Mouse (Mus musculus): ENCODE data around the gene Gm26620. TPM values are rescaled to one million over a fixed set of nuclear protein-coding genes. Genes with fewer than 3 reads are reported as not detected.

Gm26620 gene
- polyA plus RNA-seq, 1 experiment from 2014 or later: 0.26 TPM

DNA sequence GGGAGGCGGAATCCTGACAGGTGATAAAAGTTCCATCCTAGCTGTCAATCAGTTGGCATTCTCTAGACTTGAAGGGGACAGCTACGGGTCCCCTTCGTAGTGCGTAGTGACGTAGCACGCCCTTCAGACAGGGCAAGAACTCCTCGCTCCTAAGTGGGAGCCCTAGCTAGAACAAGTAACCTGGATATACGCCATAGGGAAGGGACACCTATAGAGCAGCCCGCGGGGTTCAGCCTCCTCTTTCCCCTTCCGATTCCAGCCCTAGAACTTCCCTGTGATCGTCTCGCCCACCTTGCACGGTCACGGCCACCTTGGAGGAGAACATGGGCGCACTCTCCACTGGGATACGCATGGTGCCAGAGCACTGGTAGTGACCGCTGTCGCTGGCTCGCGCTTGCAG, 23.5 kb downstream of the Gm26620 start:
- TF ChIP-seq CTCF (IDR thresholded peaks at IDR 0.05): no peak
- in situ Hi-C loops (cut with MboI; ENCODE audit: low pct_unique_long_range_greater_than_20kb): loop anchor here (5.0 kb wide), 1 partner anchor 74 kb away; no protein-coding TSS in a partner anchor
- ATAC-seq (no peak), DNase-seq (ENCODE audit: low read depth, low spot score) (no peak)
- ChIA-PET CTCF (interaction anchor here (1.2 to 1.5 kb wide), 2 partner anchors 9 to 13 kb away, joined by 3 to 5 read pairs; no protein-coding TSS in a partner anchor), POLR2A (no interaction called here)
- no peaks in the 10 kb centered on the region for H3K27me3 ChIP-seq

- peak; percentile 75 for ATAC-seq
- peak; percentile 67 for DNase-seq (ENCODE audit: low read depth, low spot score)
- no peaks in the 10 kb centered on the region for H3K27me3 ChIP-seq
- ChIA-PET POLR2A (no interaction called here), CTCF (interaction anchor here (1.2 to 1.9 kb wide), 2 partner anchors 10 to 17 kb away, joined by 3 to 5 read pairs; no protein-coding TSS in a partner anchor)
- TF ChIP-seq CTCF (IDR thresholded peaks at IDR 0.05): no peak
- in situ Hi-C loops (cut with MboI; ENCODE audit: low pct_unique_long_range_greater_than_20kb): no loop called here
Observed at GRCm38 (mm10) chr1:170911907-170912660, 27.2 kb downstream of the Gm26620 start.

GRCm38 (mm10) chr1:170912891-170913615, 28.2 kb downstream of the Gm26620 start, which contains the start of gene Fcrlb:
TSS of gene Fcrlb (minus strand) at chr1:170912941.
- ATAC-seq (peak; percentile 41), DNase-seq (ENCODE audit: low read depth, low spot score) (peak; percentile 41)
- H3K27me3 ChIP-seq: no peaks in the 10 kb centered on the region
- TF ChIP-seq CTCF (IDR thresholded peaks at IDR 0.05): no peak
- CTCF ChIA-PET: interaction anchor here (1.0 to 1.9 kb wide), 2 partner anchors 11 to 18 kb away, joined by 5 to 7 read pairs; no protein-coding TSS in a partner anchor
- POLR2A ChIA-PET: no interaction called here
- in situ Hi-C loops (cut with MboI; ENCODE audit: low pct_unique_long_range_greater_than_20kb): no loop called here

GRCm38 (mm10) chr1:170915657-170916056, 30.8 kb downstream of the Gm26620 start:
- ChIA-PET CTCF (no interaction called here), POLR2A (no interaction called here)
- no peak for TF ChIP-seq CTCF (IDR thresholded peaks at IDR 0.05)
- in situ Hi-C loops (cut with MboI; ENCODE audit: low pct_unique_long_range_greater_than_20kb): no loop called here
- peaks cover 2% of the 10 kb centered on the region for H3K27me3 ChIP-seq
- ATAC-seq (no peak), DNase-seq (ENCODE audit: low read depth, low spot score) (no peak)

GRCm38 (mm10) chr1:170919308-170919707, 34.4 kb downstream of the Gm26620 start:
- ChIA-PET POLR2A (no interaction called here), CTCF (interaction anchor here (1.0 kb wide), 1 partner anchor 15 kb away, joined by 3 read pairs; no protein-coding TSS in a partner anchor)
- DNase-seq (ENCODE audit: low read depth, low spot score) (no peak), ATAC-seq (no peak)
- in situ Hi-C loops (cut with MboI; ENCODE audit: low pct_unique_long_range_greater_than_20kb): no loop called here
- peaks cover 6% of the 10 kb centered on the region for H3K27me3 ChIP-seq
- no peak for TF ChIP-seq CTCF (IDR thresholded peaks at IDR 0.05)

- CTCF ChIA-PET: interaction anchor here (1.2 kb wide), 1 partner anchor 15 kb away, joined by 4 read pairs; no protein-coding TSS in a partner anchor
Observed at GRCm38 (mm10) chr1:170924485-170924884, 39.6 kb downstream of the Gm26620 start.

DNA sequence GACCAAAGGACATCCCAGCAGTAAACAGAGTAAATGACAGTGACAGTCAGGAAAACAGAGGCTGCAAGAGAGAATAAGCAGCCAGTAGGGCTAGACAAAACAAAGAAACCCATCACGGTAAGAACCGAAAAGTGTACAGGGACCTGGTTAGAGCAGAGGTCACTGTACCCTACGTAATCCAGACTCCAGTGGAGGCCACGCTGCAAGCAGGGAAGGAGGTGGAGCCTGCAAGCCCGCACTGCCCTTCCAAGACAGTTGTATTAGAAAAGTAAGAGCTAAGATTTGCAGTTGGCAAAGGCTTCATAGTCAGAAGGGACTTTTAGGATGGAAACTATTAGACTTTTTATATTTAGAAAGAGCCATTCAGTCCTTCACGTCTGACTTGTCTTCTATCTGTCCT, 42.1 kb downstream of the Gm26620 start:
- no peak for TF ChIP-seq CTCF (IDR thresholded peaks at IDR 0.05)
- in situ Hi-C loops (cut with MboI; ENCODE audit: low pct_unique_long_range_greater_than_20kb): no loop called here
- DNase-seq (ENCODE audit: low read depth, low spot score): no peak
- no peak for ATAC-seq
- ChIA-PET CTCF (interaction anchor here (0.8 to 1.3 kb wide), 2 partner anchors 12 to 25 kb away, joined by 4 read pairs; no protein-coding TSS in a partner anchor), POLR2A (no interaction called here)
- no peaks in the 10 kb centered on the region for H3K27me3 ChIP-seq

More at GRCm38 (mm10) chr1:170924485-170924884, 39.6 kb downstream of the Gm26620 start:
- ATAC-seq: no peak
- in situ Hi-C loops (cut with MboI; ENCODE audit: low pct_unique_long_range_greater_than_20kb): no loop called here
- POLR2A ChIA-PET: no interaction called here
- peaks cover 6% of the 10 kb centered on the region for H3K27me3 ChIP-seq
- DNase-seq (ENCODE audit: low read depth, low spot score): no peak
- no peak for TF ChIP-seq CTCF (IDR thresholded peaks at IDR 0.05)

- CTCF ChIA-PET: interaction anchor here (0.8 to 1.3 kb wide), 2 partner anchors 11 to 26 kb away, joined by 4 read pairs; no protein-coding TSS in a partner anchor
- no peak for DNase-seq (ENCODE audit: low read depth, low spot score)
- in situ Hi-C loops (cut with MboI; ENCODE audit: low pct_unique_long_range_greater_than_20kb): no loop called here
- ATAC-seq: no peak
- TF ChIP-seq CTCF (IDR thresholded peaks at IDR 0.05): no peak
- POLR2A ChIA-PET: no interaction called here
- H3K27me3 ChIP-seq: no peaks in the 10 kb centered on the region
Observed at GRCm38 (mm10) chr1:170927378-170927777, 42.5 kb downstream of the Gm26620 start, which contains the start of gene Fcrla. TSS of gene Fcrla (minus strand) at chr1:170927583.

DNA sequence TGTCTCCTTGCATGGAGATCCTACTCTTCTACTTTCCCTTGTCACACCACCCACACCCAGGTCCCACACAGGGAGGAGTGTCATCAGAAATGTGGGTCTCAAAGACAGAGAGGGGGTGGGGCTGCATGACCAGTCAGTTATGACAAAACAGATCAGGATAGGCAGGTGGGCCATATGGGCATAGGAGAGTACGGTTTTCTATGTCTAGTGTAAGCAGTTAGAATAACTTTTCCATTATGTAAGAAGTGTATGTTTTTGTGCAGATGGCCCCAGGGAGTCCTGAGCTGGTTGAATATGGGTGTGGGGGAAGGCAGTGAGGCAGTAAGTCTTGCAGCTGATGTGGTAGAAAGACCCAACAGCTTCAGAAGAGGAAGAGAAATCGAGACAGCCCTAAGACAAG, 43.6 kb downstream of the Gm26620 start:
- CTCF ChIA-PET: no interaction called here
- POLR2A ChIA-PET: no interaction called here
- in situ Hi-C loops (cut with MboI; ENCODE audit: low pct_unique_long_range_greater_than_20kb): no loop called here
- no peak for ATAC-seq
- no peak for TF ChIP-seq CTCF (IDR thresholded peaks at IDR 0.05)
- no peaks in the 10 kb centered on the region for H3K27me3 ChIP-seq
- no peak for DNase-seq (ENCODE audit: low read depth, low spot score)

- H3K27me3 ChIP-seq: no peaks in the 10 kb centered on the region
- ChIA-PET POLR2A (no interaction called here), CTCF (interaction anchor here (1.0 kb wide), 1 partner anchor 38 kb away, joined by 3 read pairs; no protein-coding TSS in a partner anchor)
- DNase-seq (ENCODE audit: low read depth, low spot score) (no peak), ATAC-seq (no peak)
- in situ Hi-C loops (cut with MboI; ENCODE audit: low pct_unique_long_range_greater_than_20kb): no loop called here
- TF ChIP-seq CTCF (IDR thresholded peaks at IDR 0.05): no peak
Observed at GRCm38 (mm10) chr1:170929245-170929644, 44.4 kb downstream of the Gm26620 start.
